Mouse (Mus musculus): Measurements from ENCODE around the gene Afmid. TPM values are rescaled to one million over a fixed set of nuclear protein-coding genes. Genes with fewer than 3 reads are reported as not detected.
A peak's percentile ranks its signal among the peaks of the same experiment; 100 is the strongest.
"Not testable (repeated sequence)": the region's sequence is repeated elsewhere in the genome, so short reads cannot be mapped to it uniquely, and the experiment has no call there.

The Afmid gene
- polyA plus RNA-seq, 1 experiment: 19.2 TPM

- H3K4me1 ChIP-seq (ENCODE audit: control insufficient read depth, insufficient read depth, insufficient read length): peaks cover 27% of the 10 kb centered on the region; the same call in 1 of the 2 replicates
- peak overlapping the region; percentile 28; the same call in 1 of the 2 replicates for H3K4me3 ChIP-seq (ENCODE audit: extremely low read depth, insufficient read depth, insufficient read length)
- H3K27ac ChIP-seq (ENCODE audit: insufficient read depth, low read length): peak overlapping the region; percentile 94
- 15% methylated on average over 18 of the region's 18 CpGs for WGBS
- peak; percentile 72 to 74 for DNase-seq (ENCODE audit: low read depth in 1 of 2, low spot score in 2 of 2)
- no peaks in the 10 kb centered on the region for H3K27me3 ChIP-seq (ENCODE audit: control insufficient read depth, insufficient read depth, low read length)
- no peaks in the 10 kb centered on the region for H3K36me3 ChIP-seq (ENCODE audit: control insufficient read depth, insufficient read depth, low read length)
- no peak for TF ChIP-seq POLR2A (IDR thresholded peaks at IDR 0.05; ENCODE audit: low read depth, low read length)
- TF ChIP-seq CTCF (IDR thresholded peaks at IDR 0.05; ENCODE audit: extremely low read depth, insufficient read depth, insufficient read length, insufficient replicate concordance): no peak
Measured at GRCm38 (mm10) chr11:117828149-117828887, 2.6 kb downstream of the Afmid start.

DNA sequence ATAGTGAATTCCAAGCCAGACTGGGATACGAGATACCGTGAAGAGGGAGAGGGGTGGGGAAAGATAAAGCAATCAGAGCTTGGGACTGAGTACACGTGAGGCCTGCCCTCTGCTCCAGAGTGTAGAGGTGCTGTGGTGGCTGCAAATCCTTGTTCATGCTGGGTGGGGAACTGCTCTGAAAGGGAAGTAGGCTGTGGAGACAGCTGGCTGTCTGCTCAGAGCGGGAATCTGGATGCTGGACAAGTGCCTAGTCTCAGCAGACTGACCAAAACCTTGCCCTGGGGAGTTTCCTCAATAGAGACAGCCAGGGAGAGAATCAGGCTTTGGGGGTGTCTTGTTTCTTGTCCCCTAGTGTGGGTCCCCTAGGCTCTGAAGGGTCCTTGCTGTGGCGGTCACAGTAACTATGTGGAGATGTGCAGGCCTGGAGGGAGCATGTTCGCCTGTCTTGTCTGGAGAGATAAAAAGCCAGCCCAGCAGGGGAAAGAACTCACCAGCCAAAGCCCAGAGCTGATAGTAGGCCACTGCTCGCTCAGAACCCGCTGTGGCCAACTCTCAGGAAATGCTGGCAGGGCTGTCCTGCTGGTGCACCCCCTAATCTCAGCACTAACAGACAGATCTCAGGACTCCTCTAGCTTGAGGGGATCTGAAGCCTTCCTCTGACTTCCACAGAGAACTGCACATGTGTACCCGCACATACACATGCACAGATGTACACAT lies 3.3 kb downstream of the Afmid start:
- Histone ChIP-seq H3K4me3 (ENCODE audit: extremely low read depth, insufficient read depth, insufficient read length) (no peak overlapping the region), H3K27me3 (ENCODE audit: control insufficient read depth, insufficient read depth, low read length) (no peaks in the 10 kb centered on the region), H3K36me3 (ENCODE audit: control insufficient read depth, insufficient read depth, low read length) (no peaks in the 10 kb centered on the region), H3K27ac (ENCODE audit: insufficient read depth, low read length) (peak overlapping the region; percentile 94), H3K4me1 (ENCODE audit: control insufficient read depth, insufficient read depth, insufficient read length) (peaks cover 27% of the 10 kb centered on the region; the same call in 1 of the 2 replicates)
- WGBS: 49% methylated on average over 9 of the region's 9 CpGs
- TF ChIP-seq CTCF (IDR thresholded peaks at IDR 0.05; ENCODE audit: extremely low read depth, insufficient read depth, insufficient read length, insufficient replicate concordance): no peak
- TF ChIP-seq POLR2A (IDR thresholded peaks at IDR 0.05; ENCODE audit: low read depth, low read length): no peak
- DNase-seq (ENCODE audit: low read depth in 1 of 2, low spot score in 2 of 2): no peak

- no peak for TF ChIP-seq CTCF (IDR thresholded peaks at IDR 0.05; ENCODE audit: extremely low read depth, insufficient read depth, insufficient read length, insufficient replicate concordance)
- TF ChIP-seq POLR2A (IDR thresholded peaks at IDR 0.05; ENCODE audit: low read depth, low read length): no peak
- H3K36me3 ChIP-seq (ENCODE audit: control insufficient read depth, insufficient read depth, low read length): no peaks in the 10 kb centered on the region
- H3K4me1 ChIP-seq (ENCODE audit: control insufficient read depth, insufficient read depth, insufficient read length): peaks cover 22% of the 10 kb centered on the region; the same call in 1 of the 2 replicates
- 78% methylated on average over 2 of the region's 2 CpGs for WGBS
- no peaks in the 10 kb centered on the region for H3K27me3 ChIP-seq (ENCODE audit: control insufficient read depth, insufficient read depth, low read length)
- no peak for DNase-seq (ENCODE audit: low read depth in 1 of 2, low spot score in 2 of 2)
- H3K4me3 ChIP-seq (ENCODE audit: extremely low read depth, insufficient read depth, insufficient read length): no peak overlapping the region
- H3K27ac ChIP-seq (ENCODE audit: insufficient read depth, low read length): peak overlapping the region; percentile 94
Measured at GRCm38 (mm10) chr11:117829671-117830215, 4.0 kb downstream of the Afmid start.

GRCm38 (mm10) chr11:117830401-117830800 lies 4.7 kb downstream of the Afmid start:
- 76% methylated on average over 9 of the region's 9 CpGs for WGBS
- H3K36me3 ChIP-seq (ENCODE audit: control insufficient read depth, insufficient read depth, low read length): no peaks in the 10 kb centered on the region; the same call in 1 of the 2 replicates
- no peak for DNase-seq (ENCODE audit: low read depth in 1 of 2, low spot score in 2 of 2)
- no peak overlapping the region for H3K4me3 ChIP-seq (ENCODE audit: extremely low read depth, insufficient read depth, insufficient read length)
- H3K27ac ChIP-seq (ENCODE audit: insufficient read depth, low read length): peak overlapping the region; percentile 94
- H3K27me3 ChIP-seq (ENCODE audit: control insufficient read depth, insufficient read depth, low read length): no peaks in the 10 kb centered on the region
- TF ChIP-seq CTCF (IDR thresholded peaks at IDR 0.05; ENCODE audit: extremely low read depth, insufficient read depth, insufficient read length, insufficient replicate concordance) (no peak), POLR2A (IDR thresholded peaks at IDR 0.05; ENCODE audit: low read depth, low read length) (no peak)
- peaks cover 18% of the 10 kb centered on the region; the same call in 1 of the 2 replicates for H3K4me1 ChIP-seq (ENCODE audit: control insufficient read depth, insufficient read depth, insufficient read length)

DNA sequence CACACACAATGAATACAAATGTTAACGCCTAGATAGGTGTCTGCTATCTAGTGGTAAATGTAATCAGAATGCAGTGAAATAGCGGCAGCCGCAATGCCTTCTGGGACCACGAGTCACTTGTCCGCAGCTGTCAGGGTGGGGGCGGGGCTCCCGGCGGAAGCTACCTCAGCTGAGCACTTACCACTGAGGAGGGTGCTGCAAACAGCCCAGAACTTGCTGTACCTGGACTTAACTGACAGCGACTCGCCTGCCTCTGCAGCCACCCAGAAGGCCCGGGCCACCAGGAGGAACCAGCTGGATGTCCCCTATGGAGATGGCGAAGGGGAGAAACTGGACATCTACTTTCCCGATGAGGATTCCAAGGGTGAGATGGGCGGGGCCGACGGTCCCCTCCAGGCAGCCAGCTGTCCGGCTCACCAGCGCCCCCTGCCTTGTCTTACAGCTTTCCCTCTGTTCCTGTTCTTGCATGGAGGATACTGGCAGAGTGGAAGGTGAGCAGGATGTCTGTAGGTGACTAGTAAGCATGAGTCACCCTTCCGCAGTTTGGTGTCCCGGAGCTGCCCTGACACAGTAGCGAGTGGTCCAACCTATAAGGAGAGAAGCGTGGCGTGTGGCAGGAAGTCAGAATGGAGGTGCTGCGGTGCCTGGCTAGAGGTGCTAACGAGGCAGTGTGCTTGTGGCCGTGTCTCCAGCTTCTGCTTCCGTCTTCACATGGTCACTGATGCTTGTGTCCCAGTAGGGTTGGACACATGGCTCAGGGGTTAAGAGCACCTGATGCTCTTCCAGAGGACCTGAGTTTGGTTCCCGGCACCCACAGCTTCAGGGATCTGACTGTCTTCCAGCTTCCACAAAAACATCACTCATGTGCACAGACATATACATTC lies 6.6 kb downstream of the Afmid start:
- 5% methylated on average over 28 of the region's 28 CpGs for WGBS
- TF ChIP-seq POLR2A (IDR thresholded peaks at IDR 0.05; ENCODE audit: low read depth, low read length): peak; percentile 24; the same call in 1 of the 2 replicates
- peak; percentile 78 for TF ChIP-seq CTCF (IDR thresholded peaks at IDR 0.05; ENCODE audit: extremely low read depth, insufficient read depth, insufficient read length, insufficient replicate concordance)
- peak; percentile 89 to 91 for DNase-seq (ENCODE audit: low read depth in 1 of 2, low spot score in 2 of 2)
- H3K27ac ChIP-seq (ENCODE audit: insufficient read depth, low read length): peak overlapping the region; percentile 87
- H3K36me3 ChIP-seq (ENCODE audit: control insufficient read depth, insufficient read depth, low read length): no peaks in the 10 kb centered on the region; the same call in 1 of the 2 replicates
- peaks cover 15% of the 10 kb centered on the region; the same call in 1 of the 2 replicates for H3K4me1 ChIP-seq (ENCODE audit: control insufficient read depth, insufficient read depth, insufficient read length)
- H3K4me3 ChIP-seq (ENCODE audit: extremely low read depth, insufficient read depth, insufficient read length): peak overlapping the region; percentile 67
- H3K27me3 ChIP-seq (ENCODE audit: control insufficient read depth, insufficient read depth, low read length): no peaks in the 10 kb centered on the region

DNA sequence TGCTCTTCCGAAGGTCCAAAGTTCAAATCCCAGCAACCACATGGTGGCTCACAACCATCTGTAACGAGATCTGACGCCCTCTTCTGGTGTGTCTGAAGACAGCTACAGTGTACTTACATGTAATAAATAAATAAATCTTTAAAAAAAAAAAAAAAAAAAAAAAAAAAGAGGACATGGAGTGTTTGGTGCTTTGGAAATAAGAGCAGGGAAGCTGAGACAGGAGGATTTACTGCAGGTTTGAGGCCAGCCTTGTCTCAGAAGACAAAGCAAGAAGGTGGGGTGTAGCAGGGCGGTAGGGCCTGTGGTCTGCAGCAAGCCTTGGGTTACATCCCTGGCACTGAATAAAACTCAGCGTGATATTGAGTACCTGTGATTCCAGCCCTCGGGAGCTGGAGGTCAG lies 7.8 kb downstream of the Afmid start:
- not testable (repeated sequence) for H3K27me3 ChIP-seq (ENCODE audit: control insufficient read depth, insufficient read depth, low read length); H3K36me3 ChIP-seq (ENCODE audit: control insufficient read depth, insufficient read depth, low read length); H3K4me1 ChIP-seq (ENCODE audit: control insufficient read depth, insufficient read depth, insufficient read length); H3K27ac ChIP-seq (ENCODE audit: insufficient read depth, low read length); DNase-seq (ENCODE audit: low read depth in 1 of 2, low spot score in 2 of 2); H3K4me3 ChIP-seq (ENCODE audit: extremely low read depth, insufficient read depth, insufficient read length)
- WGBS: 78% methylated on average over 6 of the region's 6 CpGs
